Mouse (Mus musculus) E14TG2a.4 (cell line): ENCODE measurements around the gene Xiap.

Source experiments
- H3K27me3 ChIP-seq: 2 replicates; pipeline ENCODE4 v1.6.1; 2014; ENCODE audit warnings: low read length, control low read depth; ENCODE audit not compliant: insufficient read depth
- H3K36me3 ChIP-seq: 2 replicates; pipeline ENCODE4 v1.6.1; 2014; ENCODE audit warnings: low read length, control low read depth; ENCODE audit not compliant: insufficient read depth
- H3K4me1 ChIP-seq: replicated peaks from 2 replicates; pipeline ENCODE4 v1.6.1; 2014; ENCODE audit warnings: low read depth, low read length, control low read depth
- H3K4me3 ChIP-seq: replicated peaks from 2 replicates; pipeline ENCODE4 v1.5.1; 2014; ENCODE audit warnings: mild to moderate bottlenecking, low read length
- H3K9me3 ChIP-seq: 2 replicates; pipeline ENCODE4 v1.6.1; 2014; ENCODE audit warnings: low read length, control low read depth
- CTCF ChIP-seq: conservative IDR thresholded peaks from 2 replicates; pipeline ENCODE4 v1.5.1; 2014; ENCODE audit warnings: low read length
- NANOG ChIP-seq: IDR thresholded peaks from 2 replicates; pipeline ENCODE4 v1.6.1; 2014; ENCODE audit warnings: borderline replicate concordance, low read length, mixed read lengths
- POU5F1 ChIP-seq: IDR thresholded peaks from 2 replicates; pipeline ENCODE4 v1.6.1; 2014; ENCODE audit warnings: low read length, borderline replicate concordance

Xiap gene

DNA sequence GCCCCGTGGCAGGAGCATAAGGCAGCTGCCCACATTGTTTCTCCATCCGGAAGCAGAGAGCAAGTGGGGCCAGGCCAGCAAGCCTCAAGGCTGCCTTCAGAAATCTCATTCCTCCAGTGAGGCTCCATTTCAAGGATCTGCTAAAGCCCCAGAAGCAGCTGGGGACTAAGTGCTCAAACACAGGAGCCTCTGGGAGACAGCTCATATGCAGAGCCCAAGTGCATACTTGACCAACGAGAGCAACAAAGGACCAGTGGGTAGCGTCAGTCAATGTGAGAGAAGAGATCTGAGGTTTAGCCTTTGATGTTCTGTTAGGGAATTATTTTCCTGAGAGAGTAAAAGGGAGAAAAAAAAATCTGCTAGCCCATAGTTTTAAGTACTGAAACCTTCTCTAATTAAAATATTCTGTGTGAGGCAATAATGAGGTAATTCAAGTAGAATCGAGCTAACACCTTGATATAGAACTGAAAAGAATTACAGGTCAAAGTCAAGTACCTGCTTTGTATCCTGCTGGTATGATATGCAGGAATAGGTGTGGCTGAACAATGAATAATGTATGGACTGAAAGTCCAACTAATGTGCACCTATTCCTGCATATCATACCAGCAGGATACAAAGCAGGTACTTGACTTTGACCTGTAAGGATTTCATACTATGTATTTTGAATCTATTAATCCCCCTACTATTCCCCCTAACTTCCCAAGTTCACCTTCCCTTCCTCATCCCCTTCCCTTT lies 65.7 kb downstream of the Xiap start:
- Histone ChIP-seq H3K4me1 (no peaks in the 10 kb centered on the region), H3K4me3 (no peak overlapping the region), H3K36me3 (no peaks in the 10 kb centered on the region), H3K27me3 (no peaks in the 10 kb centered on the region), H3K9me3 (peaks cover 11% of the 10 kb centered on the region; the same call in 1 of the 2 replicates)
- TF ChIP-seq POU5F1 = no peak
- no peak for TF ChIP-seq CTCF
- no peak for TF ChIP-seq NANOG

DNA sequence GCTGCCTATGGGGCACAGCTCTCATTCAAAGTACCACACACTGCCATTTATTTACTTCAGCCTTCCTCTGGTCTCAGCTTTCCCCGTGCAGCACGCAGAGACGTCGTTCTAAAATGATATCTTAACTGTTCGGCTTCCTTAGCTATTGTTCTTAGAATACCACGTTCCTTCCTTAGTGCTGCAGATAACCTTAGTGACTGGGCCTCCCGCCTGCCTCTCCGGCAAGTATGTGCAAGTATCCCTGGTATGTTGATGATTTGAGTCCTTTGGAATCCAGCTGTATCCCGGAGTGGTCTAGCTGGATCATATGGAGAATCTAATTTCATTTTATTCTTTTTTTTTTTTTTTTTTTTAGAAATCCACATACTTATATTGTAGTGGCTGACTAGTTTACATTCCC lies 80.4 kb downstream of the Xiap start:
- TF ChIP-seq CTCF (no peak), NANOG (no peak), POU5F1 (no peak)
- Histone ChIP-seq H3K27me3 (no peaks in the 10 kb centered on the region), H3K4me3 (no peak overlapping the region), H3K4me1 (0 out of 2 replicates have a peak, but pooled peaks cover 2% of the 10 kb centered on the region), H3K9me3 (no peaks in the 10 kb centered on the region), H3K36me3 (no peaks in the 10 kb centered on the region)

DNA sequence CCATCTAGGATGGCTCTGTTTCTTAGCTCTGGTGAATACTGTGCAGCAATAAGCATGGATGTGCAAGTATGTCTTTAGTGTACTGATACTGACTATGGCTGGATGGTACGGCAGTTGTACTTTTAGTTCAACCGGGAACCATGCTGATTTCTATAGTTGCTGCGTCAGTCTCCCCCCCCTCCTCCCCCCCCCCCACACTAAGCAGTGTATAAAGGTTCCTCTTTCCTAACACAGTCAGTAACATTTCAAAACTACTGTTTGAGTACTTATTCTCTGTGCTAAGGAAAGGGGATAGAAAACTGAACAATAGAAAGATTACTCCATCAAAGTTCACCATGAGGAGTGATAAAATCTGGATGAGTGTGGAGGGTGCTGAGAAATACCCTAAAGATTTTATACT lies 83.1 kb downstream of the Xiap start:
- TF ChIP-seq CTCF (no peak), NANOG (no peak), POU5F1 (no peak)
- 0 out of 2 replicates have a peak, but pooled peaks cover 2% of the 10 kb centered on the region for H3K4me1 ChIP-seq
- H3K4me3 ChIP-seq = no peak overlapping the region
- H3K36me3 ChIP-seq = no peaks in the 10 kb centered on the region
- H3K27me3 ChIP-seq = no peaks in the 10 kb centered on the region
- no peaks in the 10 kb centered on the region for H3K9me3 ChIP-seq

DNA sequence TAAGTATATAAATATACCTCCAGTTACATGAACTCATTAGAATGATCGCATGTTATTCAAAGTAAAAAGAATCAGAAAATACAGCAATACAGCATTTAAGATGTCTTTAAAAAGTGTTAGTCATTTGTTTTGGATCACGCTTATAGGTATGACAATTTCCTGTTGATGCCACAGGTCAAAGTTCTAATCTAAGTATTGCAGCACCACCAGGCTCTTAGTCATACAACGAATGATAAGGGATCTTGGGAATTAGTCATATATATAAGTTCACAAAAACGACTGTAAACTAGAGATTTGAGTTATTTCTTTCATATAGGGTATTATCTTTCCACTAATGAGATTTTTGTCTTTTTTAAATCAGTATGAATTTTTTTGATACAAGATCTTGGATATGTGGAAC lies 84.5 kb downstream of the Xiap start:
- H3K4me1 ChIP-seq = peaks cover 2% of the 10 kb centered on the region; the same call in 1 of the 2 replicates
- no peaks in the 10 kb centered on the region for H3K36me3 ChIP-seq
- TF ChIP-seq NANOG = no peak
- no peak for TF ChIP-seq POU5F1
- no peak for TF ChIP-seq CTCF
- no peaks in the 10 kb centered on the region for H3K27me3 ChIP-seq
- no peaks in the 10 kb centered on the region for H3K9me3 ChIP-seq
- H3K4me3 ChIP-seq = no peak overlapping the region

DNA sequence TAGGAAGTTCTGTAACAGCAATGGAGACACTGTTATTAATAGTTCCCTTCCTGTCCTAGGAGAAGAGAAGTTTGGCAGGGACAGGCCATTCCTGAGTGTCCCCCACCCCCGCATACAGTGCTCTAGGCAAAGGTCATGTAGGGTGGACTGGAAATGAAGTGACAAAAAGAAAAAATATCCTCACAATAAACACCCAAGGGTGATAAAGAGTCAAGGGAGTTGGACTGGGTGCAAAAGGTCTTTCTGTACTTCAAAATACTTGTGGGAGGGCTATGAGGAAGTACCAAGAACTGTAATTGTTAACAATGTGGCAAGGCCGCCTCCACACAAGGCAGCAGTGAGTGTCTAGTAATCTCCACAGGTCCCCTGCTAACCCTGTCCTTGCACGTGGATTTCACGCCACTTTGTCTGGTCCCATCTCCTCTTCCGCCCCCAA lies 88.6 kb downstream of the Xiap start:
- Histone ChIP-seq H3K4me1 (peaks cover 7% of the 10 kb centered on the region; the same call in 1 of the 2 replicates), H3K4me3 (peak overlapping the region; percentile 78; the same call in 1 of the 2 replicates), H3K9me3 (no peaks in the 10 kb centered on the region), H3K27me3 (no peaks in the 10 kb centered on the region), H3K36me3 (no peaks in the 10 kb centered on the region)
- TF ChIP-seq NANOG = no peak
- no peak for TF ChIP-seq CTCF
- TF ChIP-seq POU5F1 = no peak

DNA sequence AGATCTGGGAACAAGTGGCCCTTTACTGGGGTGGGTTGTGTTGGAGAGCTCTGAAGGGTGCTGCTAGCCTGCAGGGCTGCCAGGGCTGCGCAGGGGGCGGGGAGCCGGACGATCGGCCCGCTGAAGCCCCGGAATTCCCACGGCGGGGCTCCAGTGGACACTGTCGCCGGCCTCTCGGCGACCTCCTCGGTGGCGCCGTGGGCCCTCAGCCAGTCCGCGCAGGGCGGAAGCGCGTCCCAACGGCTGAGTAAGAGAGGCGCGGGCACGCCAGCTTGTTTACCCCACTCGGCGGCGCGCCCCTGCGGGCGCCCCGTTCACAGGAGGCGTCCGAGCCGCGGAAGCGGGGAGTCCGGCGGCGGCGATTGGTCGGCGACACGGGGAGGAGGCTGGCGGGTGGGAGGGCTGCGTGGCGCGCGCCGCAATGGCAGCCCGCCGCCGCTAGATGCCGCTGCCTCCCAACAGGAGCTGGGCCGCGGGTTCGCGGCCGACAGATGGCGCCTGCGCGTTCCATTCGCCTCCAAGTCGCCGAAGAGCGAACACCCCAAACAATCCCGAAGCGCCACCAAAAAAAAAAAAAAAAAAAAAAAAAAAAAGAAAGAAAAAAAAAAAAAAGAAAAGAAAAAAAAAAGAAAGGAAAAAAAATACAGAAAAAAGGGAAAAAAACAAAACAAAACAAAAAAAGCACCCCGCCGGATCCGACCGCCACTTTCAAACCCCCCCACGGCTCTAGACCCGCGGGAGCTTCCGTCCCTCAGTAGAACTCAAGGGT lies 89.5 kb downstream of the Xiap start, which contains the start of gene Stag2:
Gene Stag2, plus strand, starts transcription at position 530 of the 769 bp plus-strand sequence.
- H3K36me3 ChIP-seq = no peaks in the 10 kb centered on the region
- no peaks in the 10 kb centered on the region for H3K9me3 ChIP-seq
- no peaks in the 10 kb centered on the region for H3K27me3 ChIP-seq
- H3K4me1 ChIP-seq = peaks cover 11% of the 10 kb centered on the region; the same call in 1 of the 2 replicates
- peak within 1 kb of the TSS; percentile 85 for H3K4me3 ChIP-seq
- TF ChIP-seq CTCF (no peak), NANOG (no peak), POU5F1 (no peak)

DNA sequence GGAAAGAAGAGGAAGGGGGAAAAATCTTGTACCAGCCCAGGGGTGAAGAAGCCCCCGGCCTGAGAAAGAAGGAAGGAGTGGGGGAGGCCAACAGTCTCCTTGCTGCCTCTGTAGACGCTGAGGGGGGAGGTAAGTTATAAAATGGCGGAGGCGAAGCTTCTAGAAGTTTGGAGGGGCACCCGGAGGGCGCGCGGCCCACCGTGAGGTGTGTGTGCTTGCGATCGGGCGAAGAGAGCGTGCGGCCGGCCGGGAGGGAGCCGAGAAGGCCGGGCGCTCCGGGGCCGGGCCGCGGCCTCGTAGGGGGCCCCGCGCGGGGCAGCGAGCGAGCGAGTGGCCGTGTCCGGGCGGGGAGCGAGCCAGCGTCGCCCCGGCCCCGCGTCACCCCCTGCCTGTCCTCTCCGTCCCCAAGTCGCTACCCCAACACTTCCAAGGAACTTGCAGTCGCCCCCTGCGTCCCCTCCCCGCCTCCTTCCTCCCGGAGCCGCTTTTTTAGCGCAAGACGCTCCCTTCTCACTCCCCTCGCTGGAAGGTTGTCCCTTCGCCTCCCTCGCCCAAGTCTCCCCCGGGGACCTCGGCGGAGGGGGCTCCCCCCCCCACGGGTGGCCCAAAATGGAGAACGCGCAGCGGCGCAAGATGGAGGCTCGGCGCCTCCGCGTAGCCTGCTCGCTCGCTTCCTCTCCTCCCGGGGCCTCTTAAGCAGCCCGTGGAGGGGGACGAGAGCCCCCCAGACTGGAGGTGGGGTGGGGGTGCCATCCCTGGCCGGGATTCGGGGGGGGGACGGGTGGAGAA lies 90.3 kb downstream of the Xiap start:
- no peaks in the 10 kb centered on the region for H3K27me3 ChIP-seq
- peak overlapping the region; percentile 85 for H3K4me3 ChIP-seq
- H3K4me1 ChIP-seq = peaks cover 11% of the 10 kb centered on the region; the same call in 1 of the 2 replicates
- TF ChIP-seq NANOG (no peak), CTCF (no peak), POU5F1 (no peak)
- H3K9me3 ChIP-seq = no peaks in the 10 kb centered on the region
- no peaks in the 10 kb centered on the region for H3K36me3 ChIP-seq

DNA sequence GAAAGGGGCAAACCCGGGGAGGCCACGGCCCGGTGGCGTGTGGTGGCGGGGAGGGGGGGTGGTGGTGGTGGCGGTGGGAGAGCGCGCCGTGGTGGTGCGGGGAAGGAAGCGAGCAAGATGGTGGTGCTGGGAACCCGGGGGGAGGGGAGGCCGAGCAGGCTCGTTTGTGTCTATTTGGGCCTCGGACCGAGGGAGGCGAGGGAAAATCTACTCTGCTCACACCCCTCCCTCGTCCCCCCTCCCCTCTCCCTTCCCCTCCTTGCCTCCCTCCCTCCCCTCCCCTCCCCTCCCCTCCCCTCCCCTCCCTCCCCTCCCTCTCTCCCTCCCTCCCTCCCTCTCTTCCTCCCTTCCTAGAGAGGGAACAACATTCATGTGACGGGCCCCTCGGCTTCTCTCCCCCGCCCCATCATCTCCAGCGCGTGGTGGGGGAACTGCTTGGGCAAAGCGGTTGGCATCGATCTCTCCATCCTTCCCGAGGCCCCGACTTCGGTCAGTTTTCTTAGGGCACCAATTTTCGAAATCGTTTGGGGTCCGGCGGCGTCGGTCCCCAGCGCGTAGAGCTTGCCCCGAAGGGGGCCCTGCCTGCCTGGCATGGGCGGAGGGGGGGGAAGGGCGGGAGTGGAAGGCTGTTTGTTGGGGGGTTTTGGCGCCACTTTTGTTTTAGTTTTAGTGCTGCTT lies 91.0 kb downstream of the Xiap start:
- Histone ChIP-seq H3K4me1 (peaks cover 17% of the 10 kb centered on the region), H3K9me3 (no peaks in the 10 kb centered on the region), H3K27me3 (no peaks in the 10 kb centered on the region), H3K4me3 (peak overlapping the region; percentile 85), H3K36me3 (no peaks in the 10 kb centered on the region)
- TF ChIP-seq CTCF = no peak
- no peak for TF ChIP-seq NANOG
- no peak for TF ChIP-seq POU5F1
